Mouse (Mus musculus) neural tube, embryonic 13.5 days (tissue): ENCODE measurements at regions not wholly inside any gene's neighbourhood (a gene's known extent, or its start where the extent isn't known, plus 50 kb on each side); places are given as distances from the start of the nearest gene placed in this dataset.
A peak's percentile ranks its signal among the peaks of the same experiment; 100 is the strongest.

Source experiments
- ATAC-seq: fragments of 200-750 bp; cut with Nextera tagmentation; 2 replicates; pipeline ENCODE4 v1.8.0; 2017; ENCODE audit warnings: low read depth, mild to moderate bottlenecking, moderate TSS enrichment, moderate library complexity
- H3K27ac ChIP-seq: fragments of 300-500 bp; sonication (generic); replicated peaks from 2 replicates; pipeline ENCODE4 v1.5.1; 2015; ENCODE audit warnings: moderate library complexity, mild to moderate bottlenecking, inconsistent platforms
- H3K27me3 ChIP-seq: fragments of 300-500 bp; sonication (generic); 2 replicates; pipeline ENCODE4 v1.6.1; 2015; ENCODE audit warnings: mild to moderate bottlenecking, inconsistent platforms
- H3K36me3 ChIP-seq: fragments of 300-500 bp; sonication (generic); 2 replicates; pipeline ENCODE4 v1.6.1; 2015; ENCODE audit warnings: mild to moderate bottlenecking, inconsistent platforms
- H3K4me1 ChIP-seq: fragments of 300-500 bp; sonication (generic); replicated peaks from 2 replicates; pipeline ENCODE4 v1.6.1; 2015; ENCODE audit warnings: inconsistent platforms
- H3K4me2 ChIP-seq: fragments of 300-500 bp; sonication (generic); 2 replicates; pipeline ENCODE4 v1.6.1; 2015; ENCODE audit warnings: inconsistent platforms, mild to moderate bottlenecking, moderate library complexity
- H3K4me3 ChIP-seq: fragments of 300-500 bp; sonication (generic); 2 replicates; pipeline ENCODE4 v1.5.1; 2015; ENCODE audit warnings: mild to moderate bottlenecking, inconsistent platforms
- H3K9ac ChIP-seq: fragments of 300-500 bp; sonication (generic); 2 replicates; pipeline ENCODE4 v1.6.1; 2015; ENCODE audit warnings: moderate library complexity, mild to moderate bottlenecking, inconsistent platforms
- H3K9me3 ChIP-seq: fragments of 300-500 bp; sonication (generic); 2 replicates; pipeline ENCODE4 v1.6.1; 2016; ENCODE audit warnings: inconsistent platforms
- WGBS: fragments of 180-500 bp; shearing (Covaris S2); methylation state at CpG from one replicate; pipeline ENCODE4 v1.1.7; 2015; 5-methylcytosine and 5-hydroxymethylcytosine counted together

DNA sequence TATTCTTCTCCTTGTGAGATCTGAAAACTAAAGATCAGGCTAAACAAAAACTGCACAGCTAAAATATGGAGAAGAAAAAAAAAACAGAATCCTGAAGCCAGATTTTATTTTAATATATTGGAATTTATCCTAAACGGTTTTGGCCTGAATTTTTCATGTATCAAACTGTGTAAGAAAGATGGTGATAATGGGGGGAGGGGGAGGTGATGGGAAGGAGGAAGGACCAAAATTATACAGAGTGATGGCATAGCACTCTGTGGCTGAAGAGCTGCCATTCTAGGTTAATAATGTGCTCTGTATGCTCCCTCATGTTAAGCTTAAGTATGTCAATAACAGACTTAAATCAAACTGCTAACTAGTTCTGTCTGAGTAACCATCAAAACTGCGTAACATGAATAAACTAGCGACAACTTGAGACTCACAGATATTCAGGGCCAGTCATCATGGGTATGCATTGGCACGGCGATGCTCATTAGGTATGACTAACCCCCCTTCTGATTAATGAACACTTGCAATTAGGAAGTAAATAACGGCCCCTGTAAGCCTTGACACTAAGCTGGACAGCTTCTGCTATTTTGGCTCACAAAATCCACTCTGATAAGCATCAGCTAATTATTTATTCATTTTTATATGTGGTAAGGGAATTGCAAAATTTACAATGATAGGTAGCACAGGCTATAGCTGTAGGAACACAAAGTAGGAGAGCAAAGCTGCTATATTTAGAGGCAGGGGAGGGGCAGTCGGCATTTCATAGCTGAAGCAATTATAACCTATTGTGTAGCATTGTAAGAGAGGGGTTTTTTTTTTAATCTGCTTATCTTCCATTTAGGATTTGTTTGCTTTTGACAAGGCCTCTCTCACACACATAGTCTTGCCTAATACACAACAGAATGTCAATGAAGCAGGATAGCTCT lies 150.9 kb upstream of the Kirrel3 start:
- H3K9ac ChIP-seq, result no peak overlapping the region
- no peak overlapping the region for H3K4me2 ChIP-seq
- no peaks in the 10 kb centered on the region for H3K27me3 ChIP-seq
- no peak overlapping the region for H3K4me3 ChIP-seq
- H3K9me3 ChIP-seq, result no peaks in the 10 kb centered on the region
- peak overlapping the region; percentile 68 for H3K27ac ChIP-seq
- H3K36me3 ChIP-seq, result no peaks in the 10 kb centered on the region
- 54% methylated on average over 7 of the region's 7 CpGs for WGBS
- peaks cover 13% of the 10 kb centered on the region for H3K4me1 ChIP-seq
- peak; percentile 40; the same call in 1 of the 2 replicates for ATAC-seq

DNA sequence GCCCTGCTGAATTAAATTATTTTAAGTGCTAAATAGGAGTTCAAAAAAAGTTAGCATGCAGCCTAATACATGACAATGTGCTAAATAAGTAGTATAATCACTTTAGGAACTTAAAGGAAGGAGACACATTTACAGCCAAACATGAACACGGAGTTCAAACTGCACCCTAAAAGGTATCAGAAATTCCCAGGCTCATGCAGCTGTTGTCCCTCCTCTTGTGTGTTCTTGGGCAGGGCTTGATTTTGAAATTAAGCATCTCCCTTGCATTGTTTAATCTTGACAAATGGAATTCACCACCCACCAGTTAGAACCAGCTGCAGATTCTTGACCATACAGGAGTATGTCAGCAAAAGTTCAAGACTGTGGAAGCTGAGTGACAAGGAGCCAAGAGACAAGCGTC lies 137.3 kb upstream of the Kirrel3 start:
- Histone ChIP-seq H3K27me3 (no peaks in the 10 kb centered on the region), H3K4me3 (no peak overlapping the region), H3K9me3 (no peaks in the 10 kb centered on the region), H3K27ac (no peak overlapping the region), H3K36me3 (no peaks in the 10 kb centered on the region), H3K4me1 (no peaks in the 10 kb centered on the region), H3K4me2 (no peak overlapping the region), H3K9ac (no peak overlapping the region)
- ATAC-seq, result no peak
- 74% methylated on average over 2 of the region's 2 CpGs for WGBS

DNA sequence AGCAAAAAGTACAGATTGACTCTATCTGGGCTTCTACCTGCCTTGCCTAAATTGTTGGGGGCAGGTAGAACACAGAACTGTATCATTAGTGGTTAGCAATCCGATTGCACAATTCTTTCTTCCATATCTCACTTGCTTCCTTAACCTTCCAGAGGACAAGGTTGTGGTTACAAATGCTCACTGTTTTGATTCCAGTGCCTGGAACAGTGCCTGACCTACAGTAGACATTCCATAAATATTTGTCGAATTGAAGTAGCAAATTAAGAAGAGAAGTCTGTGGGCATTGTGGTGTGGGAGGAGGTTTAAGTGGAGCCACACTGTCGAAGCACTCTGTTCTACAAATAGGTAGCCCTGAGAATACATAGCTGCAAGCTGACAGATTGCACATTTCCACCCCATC lies 135.7 kb upstream of the Kirrel3 start:
- Histone ChIP-seq H3K4me3 (no peak overlapping the region), H3K9me3 (no peaks in the 10 kb centered on the region), H3K4me1 (no peaks in the 10 kb centered on the region), H3K27me3 (no peaks in the 10 kb centered on the region), H3K9ac (no peak overlapping the region), H3K27ac (no peak overlapping the region), H3K4me2 (no peak overlapping the region), H3K36me3 (no peaks in the 10 kb centered on the region)
- 82% methylated on average over 3 of the region's 3 CpGs for WGBS
- no peak for ATAC-seq

DNA sequence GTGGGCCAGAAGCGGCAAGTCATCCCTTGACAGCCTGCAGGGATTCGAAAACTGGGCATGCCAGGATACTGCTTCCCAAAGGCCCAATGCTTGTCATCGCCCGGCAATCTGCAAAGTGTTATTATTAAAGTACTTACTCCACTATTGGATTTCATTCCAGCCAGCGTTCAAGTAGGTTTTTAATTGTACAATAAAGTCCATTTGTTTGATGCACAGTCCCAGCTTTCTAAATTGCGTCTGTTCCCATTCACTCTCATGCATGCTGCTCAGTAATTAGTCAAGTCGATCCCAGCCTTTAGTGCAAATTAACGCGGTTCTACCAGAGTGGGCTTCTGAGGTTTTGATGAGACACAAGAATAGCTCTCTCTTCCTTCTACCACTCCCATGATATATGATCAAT lies 131.9 kb upstream of the Kirrel3 start:
- Histone ChIP-seq H3K4me2 (no peak overlapping the region), H3K4me1 (no peaks in the 10 kb centered on the region), H3K9me3 (no peaks in the 10 kb centered on the region), H3K27me3 (no peaks in the 10 kb centered on the region), H3K36me3 (no peaks in the 10 kb centered on the region), H3K27ac (no peak overlapping the region), H3K9ac (no peak overlapping the region), H3K4me3 (no peak overlapping the region)
- 64% methylated on average over 9 of the region's 9 CpGs for WGBS
- ATAC-seq, result peak; percentile 32; the same call in 1 of the 2 replicates

DNA sequence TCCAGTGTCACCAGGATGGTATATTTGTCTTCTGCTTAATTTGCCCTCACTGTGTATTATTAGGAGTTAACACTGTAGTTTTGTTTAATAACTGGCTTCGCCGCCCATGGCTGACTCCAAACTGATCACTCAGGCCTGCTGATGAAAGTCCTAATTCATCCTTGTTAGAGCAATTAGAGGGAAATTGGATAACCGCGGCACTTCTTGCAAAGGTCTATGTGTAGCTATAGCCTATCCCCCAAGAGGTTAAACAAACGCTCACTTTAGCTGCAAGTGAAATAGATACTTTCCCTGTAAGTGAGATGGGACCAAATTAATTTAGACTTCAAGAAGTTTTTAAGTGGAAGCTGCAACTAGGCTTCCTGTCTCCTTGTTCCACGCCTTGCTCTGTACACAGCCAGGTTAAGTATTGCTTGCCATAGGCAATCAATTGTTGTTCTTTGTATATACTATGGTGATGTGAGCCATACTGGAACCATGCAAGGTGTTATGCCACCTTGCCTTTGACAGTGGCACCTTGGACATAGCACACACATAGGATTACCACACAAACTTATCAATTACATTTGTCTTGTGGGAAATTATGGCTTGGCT lies 130.9 kb upstream of the Kirrel3 start:
- no peak overlapping the region for H3K9ac ChIP-seq
- no peaks in the 10 kb centered on the region for H3K36me3 ChIP-seq
- H3K9me3 ChIP-seq, result no peaks in the 10 kb centered on the region
- H3K4me3 ChIP-seq, result no peak overlapping the region
- 80% methylated on average over 6 of the region's 6 CpGs for WGBS
- no peak for ATAC-seq
- H3K27me3 ChIP-seq, result no peaks in the 10 kb centered on the region
- no peaks in the 10 kb centered on the region for H3K4me1 ChIP-seq
- no peak overlapping the region for H3K27ac ChIP-seq
- no peak overlapping the region for H3K4me2 ChIP-seq

DNA sequence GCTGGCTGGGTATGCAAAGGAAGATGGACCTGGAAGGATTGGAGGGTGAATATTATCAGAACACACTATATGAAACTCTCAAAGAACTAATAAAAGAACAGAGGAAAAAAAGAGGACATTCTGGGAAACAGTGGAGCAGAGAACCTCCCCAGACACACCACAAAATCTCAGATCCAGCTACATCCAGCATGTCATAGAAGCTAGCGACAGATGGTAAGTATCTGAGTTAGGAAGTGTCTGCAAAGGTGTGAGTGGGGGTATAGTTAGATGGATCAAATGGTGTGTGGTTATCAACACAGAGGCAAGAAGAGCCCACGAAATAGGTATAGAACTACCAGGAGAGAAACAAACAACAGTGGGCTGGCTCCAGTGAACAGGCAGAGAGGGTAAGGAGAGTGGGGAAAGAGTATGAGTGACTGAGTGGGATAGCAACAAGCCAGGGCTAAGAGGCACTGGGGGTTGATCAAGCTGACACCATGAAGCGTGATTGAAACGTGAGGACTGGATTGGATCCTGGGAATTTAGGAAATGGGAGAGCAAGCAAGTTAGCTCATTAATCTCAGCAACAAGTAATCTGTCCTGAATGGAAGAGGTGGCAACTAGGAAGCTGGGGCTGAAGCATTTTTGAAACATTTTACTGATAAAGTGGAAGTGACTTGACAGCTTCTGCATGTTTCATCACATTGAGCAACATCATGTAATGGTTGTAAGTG lies 114.9 kb upstream of the Kirrel3 start:
- Histone ChIP-seq H3K27ac (no peak overlapping the region), H3K27me3 (no peaks in the 10 kb centered on the region), H3K9ac (no peak overlapping the region), H3K4me2 (no peak overlapping the region), H3K36me3 (no peaks in the 10 kb centered on the region), H3K9me3 (no peaks in the 10 kb centered on the region), H3K4me1 (no peaks in the 10 kb centered on the region), H3K4me3 (no peak overlapping the region)
- ATAC-seq, result no peak
- WGBS, result 86% methylated on average over 4 of the region's 4 CpGs

DNA sequence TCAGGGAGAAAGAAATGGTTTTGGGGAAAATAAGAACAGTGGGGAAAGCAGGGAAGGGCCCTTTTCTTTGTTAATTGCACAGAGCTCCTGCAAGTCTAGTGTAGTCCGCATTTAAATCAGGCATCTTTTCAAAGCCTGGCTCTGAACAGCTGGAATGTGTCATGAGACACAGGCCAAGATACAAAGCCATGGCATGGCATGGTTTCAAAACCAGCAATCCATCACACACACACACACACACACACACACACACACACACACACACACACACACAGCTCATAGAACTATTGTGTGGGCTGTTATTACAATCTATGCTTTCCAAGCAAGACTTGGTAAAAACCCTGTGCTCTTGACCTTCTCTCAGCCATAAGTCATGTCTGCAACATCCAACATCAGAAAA lies 110.5 kb upstream of the Kirrel3 start:
- no peak overlapping the region for H3K27ac ChIP-seq
- H3K4me3 ChIP-seq, result no peak overlapping the region
- H3K9ac ChIP-seq, result no peak overlapping the region
- no peaks in the 10 kb centered on the region for H3K27me3 ChIP-seq
- H3K9me3 ChIP-seq, result no peaks in the 10 kb centered on the region
- H3K4me1 ChIP-seq, result no peaks in the 10 kb centered on the region
- ATAC-seq, result no peak
- H3K36me3 ChIP-seq, result no peaks in the 10 kb centered on the region
- WGBS, result 59% methylated on average over 1 of the region's 1 CpGs
- no peak overlapping the region for H3K4me2 ChIP-seq

DNA sequence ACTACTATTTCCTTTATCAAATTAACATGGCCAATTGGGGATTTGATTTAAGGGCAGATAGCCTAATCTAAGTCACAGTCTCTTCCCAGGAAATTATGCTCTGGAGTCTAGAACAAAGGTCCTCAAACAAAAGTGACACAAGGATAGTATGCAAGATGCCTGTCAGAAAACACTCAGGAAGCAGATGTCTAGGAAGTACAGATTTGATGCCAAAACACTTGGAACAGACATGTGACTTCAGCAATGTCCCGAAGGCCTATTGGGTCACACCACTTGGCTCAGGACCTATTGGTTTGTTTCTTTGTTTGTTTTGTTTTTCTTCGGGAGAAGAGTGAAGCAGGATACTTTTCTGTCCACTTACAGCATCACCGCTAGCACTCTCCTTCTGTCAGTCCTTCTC lies 105.7 kb upstream of the Kirrel3 start:
- H3K4me1 ChIP-seq, result no peaks in the 10 kb centered on the region
- no peaks in the 10 kb centered on the region for H3K9me3 ChIP-seq
- no peaks in the 10 kb centered on the region for H3K27me3 ChIP-seq
- H3K4me3 ChIP-seq, result no peak overlapping the region
- WGBS, result 90% methylated on average over 3 of the region's 3 CpGs
- H3K4me2 ChIP-seq, result no peak overlapping the region
- ATAC-seq, result no peak
- H3K9ac ChIP-seq, result no peak overlapping the region
- H3K27ac ChIP-seq, result no peak overlapping the region
- H3K36me3 ChIP-seq, result no peaks in the 10 kb centered on the region

DNA sequence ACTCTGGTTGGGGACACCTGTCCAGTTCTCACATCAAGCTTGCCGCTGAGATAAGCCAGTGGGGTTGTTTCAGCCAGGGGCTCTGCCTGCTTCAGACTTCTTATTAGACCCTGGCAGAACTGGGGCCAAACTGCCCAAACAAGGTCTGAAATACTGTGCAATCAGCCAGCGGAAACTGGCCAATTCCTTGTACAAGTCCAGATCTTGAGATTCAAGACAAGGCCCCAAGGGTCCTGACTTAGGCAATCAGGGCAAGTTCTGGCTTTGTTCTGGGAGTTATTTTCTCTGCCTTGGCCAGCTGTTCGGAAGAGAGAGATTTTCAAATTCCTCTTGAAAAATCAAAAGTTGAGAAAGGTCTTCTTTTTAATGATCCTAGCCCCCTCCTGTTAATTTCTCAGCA lies 104.1 kb upstream of the Kirrel3 start:
- Histone ChIP-seq H3K9me3 (no peaks in the 10 kb centered on the region), H3K36me3 (no peaks in the 10 kb centered on the region), H3K27ac (no peak overlapping the region), H3K9ac (no peak overlapping the region), H3K4me3 (no peak overlapping the region), H3K4me2 (no peak overlapping the region), H3K4me1 (no peaks in the 10 kb centered on the region), H3K27me3 (no peaks in the 10 kb centered on the region)
- 84% methylated on average over 3 of the region's 3 CpGs for WGBS
- ATAC-seq, result no peak

DNA sequence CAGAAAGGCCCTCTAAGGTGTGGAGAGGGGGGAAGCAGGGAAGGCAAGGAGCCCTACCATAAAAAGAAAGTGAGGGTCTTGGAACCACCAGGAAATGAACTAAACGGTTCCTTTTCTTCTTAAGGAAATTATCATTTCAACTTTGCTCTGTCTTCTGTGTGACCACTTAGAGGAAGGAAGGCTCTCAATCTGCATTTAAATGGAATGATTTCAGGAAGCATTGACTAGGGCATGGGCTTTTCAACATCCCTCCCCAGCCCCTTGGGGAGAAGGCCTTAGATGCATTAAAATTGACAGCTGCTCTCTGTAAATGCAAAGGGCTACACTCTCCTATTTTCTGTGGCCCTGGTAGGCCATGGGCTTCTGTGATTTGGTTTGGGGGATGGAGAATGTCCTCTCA lies 103.5 kb upstream of the Kirrel3 start:
- H3K4me2 ChIP-seq, result no peak overlapping the region
- no peaks in the 10 kb centered on the region for H3K4me1 ChIP-seq
- no peak overlapping the region for H3K27ac ChIP-seq
- no peaks in the 10 kb centered on the region for H3K27me3 ChIP-seq
- H3K9ac ChIP-seq, result no peak overlapping the region
- no peaks in the 10 kb centered on the region for H3K36me3 ChIP-seq
- no peak overlapping the region for H3K4me3 ChIP-seq
- ATAC-seq, result no peak
- H3K9me3 ChIP-seq, result no peaks in the 10 kb centered on the region
- WGBS, result 19% methylated on average over 1 of the region's 1 CpGs

DNA sequence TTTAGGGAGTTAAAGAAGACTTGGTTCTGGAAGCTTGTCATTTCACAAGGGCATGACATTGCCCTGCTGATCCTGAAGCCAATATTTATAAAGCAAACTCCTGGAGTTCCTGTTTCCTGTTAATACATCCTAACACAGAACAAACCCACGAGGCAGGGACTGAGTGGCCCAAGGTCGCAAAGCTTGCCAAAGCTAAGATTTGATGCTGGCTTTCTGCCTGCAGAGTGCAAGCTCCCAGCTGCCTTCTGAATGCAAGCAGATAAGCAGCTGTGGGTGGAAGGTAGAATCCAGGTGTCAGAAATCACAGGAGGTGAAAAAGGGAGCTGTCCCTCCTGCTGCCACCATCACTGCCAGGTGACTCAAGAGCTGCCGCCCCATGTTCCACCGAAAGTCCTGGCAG lies 99.6 kb upstream of the Kirrel3 start:
- no peak for ATAC-seq
- no peak overlapping the region for H3K9ac ChIP-seq
- WGBS, result 86% methylated on average over 4 of the region's 4 CpGs
- H3K4me2 ChIP-seq, result no peak overlapping the region
- no peaks in the 10 kb centered on the region for H3K9me3 ChIP-seq
- H3K4me1 ChIP-seq, result no peaks in the 10 kb centered on the region
- H3K27me3 ChIP-seq, result no peaks in the 10 kb centered on the region
- H3K27ac ChIP-seq, result no peak overlapping the region
- H3K4me3 ChIP-seq, result no peak overlapping the region
- no peaks in the 10 kb centered on the region for H3K36me3 ChIP-seq

DNA sequence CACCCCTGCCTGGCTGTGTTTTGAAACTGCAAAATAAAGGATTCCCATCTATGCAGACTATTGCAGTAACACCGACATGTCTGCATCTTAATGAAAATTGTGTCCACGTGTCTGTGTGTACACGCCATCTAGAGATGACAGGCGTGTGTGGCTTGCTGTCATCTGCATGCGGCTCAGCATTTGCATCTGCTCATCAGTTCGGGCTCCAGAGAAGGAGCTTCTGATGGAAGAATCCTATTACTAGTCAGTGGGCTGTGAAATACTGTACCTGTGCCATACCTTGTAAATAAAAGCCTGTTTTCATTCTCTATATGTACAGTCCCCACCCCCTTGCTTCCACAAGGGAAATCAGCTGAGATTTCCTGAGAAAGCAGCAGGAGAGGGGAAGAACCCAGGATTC lies 92.7 kb upstream of the Kirrel3 start:
- WGBS, result 77% methylated on average over 6 of the region's 6 CpGs
- no peaks in the 10 kb centered on the region for H3K27me3 ChIP-seq

More for the DNA sequence above, 92.7 kb upstream of the Kirrel3 start:
- peaks cover 4% of the 10 kb centered on the region; the same call in 1 of the 2 replicates for H3K4me1 ChIP-seq
- no peaks in the 10 kb centered on the region for H3K36me3 ChIP-seq
- no peak for ATAC-seq
- H3K27ac ChIP-seq, result no peak overlapping the region
- H3K4me2 ChIP-seq, result no peak overlapping the region
- no peaks in the 10 kb centered on the region for H3K9me3 ChIP-seq
- no peak overlapping the region for H3K9ac ChIP-seq
- no peak overlapping the region for H3K4me3 ChIP-seq
